Mouse (Mus musculus) olfactory bulb, adult 2 months (tissue): ENCODE measurements around the gene Fdx1l.

Experiments used
- CTCF ChIP-seq: fragments of 200-500 bp; IDR thresholded peaks from 2 replicates; pipeline ENCODE4 v1.5.1; 2012; ENCODE audit warnings: low read depth, mild to moderate bottlenecking, low read length, moderate library complexity; ENCODE audit not compliant: insufficient read depth
- POLR2A ChIP-seq: fragments of 200-500 bp; IDR thresholded peaks from 2 replicates; pipeline ENCODE4 v1.6.1; 2012; ENCODE audit warnings: mild to moderate bottlenecking, low read depth, low read length, moderate library complexity; ENCODE audit not compliant: insufficient read depth

- 0 out of 2 replicates have a peak, but pooled peaks have one; percentile 8 for TF ChIP-seq CTCF
- no peak for TF ChIP-seq POLR2A
Observed at GRCm38 (mm10) chr9:21034481-21035085, 38.8 kb downstream of the Fdx1l start.
